In the genomic region with DNA sequence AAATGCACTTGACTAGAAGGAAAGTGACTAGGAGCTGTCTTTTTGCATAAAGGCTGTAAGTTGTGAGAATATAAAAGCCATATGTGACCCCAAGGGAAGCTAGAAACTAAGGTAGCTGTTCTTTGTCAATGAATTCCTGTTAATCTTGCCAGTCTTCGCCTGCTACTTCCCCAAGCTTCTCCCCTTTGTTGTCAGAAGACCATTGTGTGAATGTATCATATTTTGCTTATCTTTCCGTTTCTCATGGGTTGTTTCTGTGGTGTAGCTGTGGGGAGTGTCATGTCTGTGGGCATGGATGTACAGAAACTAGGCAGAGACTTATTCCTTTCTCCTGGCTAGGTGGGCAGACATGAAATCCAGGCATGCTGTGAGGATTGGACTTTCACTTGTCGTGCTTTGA, we compare ENCODE assay signal across 7 mouse cellular contexts. TPM values are rescaled to one million over a fixed set of nuclear protein-coding genes. Genes with fewer than 3 reads are reported as not detected.
DNase-seq lines count a peak whose midpoint lies in the region; ATAC-seq lines count a peak whose summit lies in the region.

No protein-coding gene starts in this region.

- H3K4me2 ChIP-seq in lung, embryonic 15.5 days: peak overlapping the region; percentile 72
- peak overlapping the region; percentile 71 for H3K4me2 ChIP-seq in forebrain, embryonic 13.5 days
- H3K4me2 ChIP-seq in neural tube, embryonic 13.5 days: peak overlapping the region; percentile 67

- H3K27ac ChIP-seq in lung, embryonic 15.5 days: no peak overlapping the region
- no peak overlapping the region for H3K27ac ChIP-seq in forebrain, embryonic 13.5 days
- no peak overlapping the region; the same call in 1 of the 2 replicates for H3K27ac ChIP-seq in limb, embryonic 10.5 days
- H3K27ac ChIP-seq in neural tube, embryonic 13.5 days (replicated peaks): peak overlapping the region; percentile 74

- H3K4me3 ChIP-seq in lung, embryonic 15.5 days: peak overlapping the region; percentile 85
- H3K4me3 ChIP-seq in forebrain, embryonic 13.5 days: peak overlapping the region; percentile 76
- H3K4me3 ChIP-seq in limb, embryonic 10.5 days: peak overlapping the region; percentile 67; the same call in 1 of the 2 replicates
- peak overlapping the region; percentile 70 for H3K4me3 ChIP-seq in neural tube, embryonic 13.5 days

- no peaks in the 10 kb centered on the region for H3K9me3 ChIP-seq in lung, embryonic 15.5 days
- H3K9me3 ChIP-seq in forebrain, embryonic 13.5 days (replicated peaks): no peaks in the 10 kb centered on the region
- H3K9me3 ChIP-seq in limb, embryonic 10.5 days (replicated peaks): no peaks in the 10 kb centered on the region
- no peaks in the 10 kb centered on the region for H3K9me3 ChIP-seq in neural tube, embryonic 13.5 days

- peaks cover 9% of the 10 kb centered on the region for H3K4me1 ChIP-seq in lung, embryonic 15.5 days
- peaks cover 17% of the 10 kb centered on the region for H3K4me1 ChIP-seq in forebrain, embryonic 13.5 days
- peaks cover 17% of the 10 kb centered on the region for H3K4me1 ChIP-seq in limb, embryonic 10.5 days
- H3K4me1 ChIP-seq in neural tube, embryonic 13.5 days (replicated peaks): peaks cover 20% of the 10 kb centered on the region

- 91% methylated on average over 3 of the region's 3 CpGs for WGBS in lung, embryonic 15.5 days
- 88% methylated on average over 3 of the region's 3 CpGs for WGBS in forebrain, embryonic 13.5 days
- 91% methylated on average over 3 of the region's 3 CpGs for WGBS in limb, embryonic 10.5 days
- 89% methylated on average over 3 of the region's 3 CpGs for WGBS in neural tube, embryonic 13.5 days

- DNase-seq in lung, postnatal 4 days: no peak
- no peak for DNase-seq in limb, embryonic 10.5 days (ENCODE audit: low spot score)
- DNase-seq in adrenal gland, postnatal 36 days: no peak
- DNase-seq in layer of hippocampus, adult 9-11 months: no peak

- no peak for ATAC-seq in lung, embryonic 15.5 days (ENCODE audit: borderline replicate concordance, extremely low read depth, low FRiP score, low TSS enrichment)
- ATAC-seq in forebrain, embryonic 13.5 days: no peak
- ATAC-seq in neural tube, embryonic 13.5 days (ENCODE audit: low read depth): no peak

- peaks cover 7% of the 10 kb centered on the region; the same call in 1 of the 2 replicates for H3K36me3 ChIP-seq in lung, embryonic 15.5 days
- peaks cover 11% of the 10 kb centered on the region; the same call in 1 of the 2 replicates for H3K36me3 ChIP-seq in forebrain, embryonic 13.5 days (ENCODE audit: poor library complexity, severe bottlenecking)
- peaks cover 18% of the 10 kb centered on the region for H3K36me3 ChIP-seq in limb, embryonic 10.5 days
- peaks cover 11% of the 10 kb centered on the region for H3K36me3 ChIP-seq in neural tube, embryonic 13.5 days

- no peak overlapping the region for H3K9ac ChIP-seq in lung, embryonic 15.5 days
- peak overlapping the region; percentile 83; the same call in 1 of the 2 replicates for H3K9ac ChIP-seq in forebrain, embryonic 13.5 days
- H3K9ac ChIP-seq in neural tube, embryonic 13.5 days: peak overlapping the region; percentile 87

- no peaks in the 10 kb centered on the region for H3K27me3 ChIP-seq in lung, embryonic 15.5 days
- H3K27me3 ChIP-seq in forebrain, embryonic 13.5 days: 0 out of 2 replicates have a peak, but pooled peaks cover 3% of the 10 kb centered on the region
- no peaks in the 10 kb centered on the region for H3K27me3 ChIP-seq in limb, embryonic 10.5 days (ENCODE audit: low read depth, poor library complexity, severe bottlenecking)
- no peaks in the 10 kb centered on the region for H3K27me3 ChIP-seq in neural tube, embryonic 13.5 days

RNA-seq across cellular contexts. Expression of a gene that starts 0.8 kb away (rescaled TPM):
- 122 and 124 TPM in 2 replicates for polyA plus RNA-seq in lung, embryonic 15.5 days (2015; fragmentation: Nextera tagmentation; extraction: Ambion mirVana)
- polyA plus RNA-seq in forebrain, embryonic 13.5 days (2015; fragmentation: Nextera tagmentation; extraction: Ambion mirVana): 147 and 162 TPM in 2 replicates
- 164 and 181 TPM in 2 replicates for polyA plus RNA-seq in limb, embryonic 10.5 days (2016; fragmentation: Nextera tagmentation; extraction: Ambion mirVana)
- 114 and 130 TPM in 2 replicates for polyA plus RNA-seq in neural tube, embryonic 13.5 days (2015; fragmentation: Nextera tagmentation; extraction: Ambion mirVana)
- total RNA-seq in adrenal gland, postnatal 36 days (2021): 10 to 100 TPM; 83.3 to 89.4 TPM
